Mouse (Mus musculus): ENCODE data around the gene 4930524J08Rik. TPM values are rescaled to one million over a fixed set of nuclear protein-coding genes. Genes with fewer than 3 reads are reported as not detected.

The 4930524J08Rik gene
- polyA plus RNA-seq, 1 experiment from 2014 or later: 1.9 TPM

DNA sequence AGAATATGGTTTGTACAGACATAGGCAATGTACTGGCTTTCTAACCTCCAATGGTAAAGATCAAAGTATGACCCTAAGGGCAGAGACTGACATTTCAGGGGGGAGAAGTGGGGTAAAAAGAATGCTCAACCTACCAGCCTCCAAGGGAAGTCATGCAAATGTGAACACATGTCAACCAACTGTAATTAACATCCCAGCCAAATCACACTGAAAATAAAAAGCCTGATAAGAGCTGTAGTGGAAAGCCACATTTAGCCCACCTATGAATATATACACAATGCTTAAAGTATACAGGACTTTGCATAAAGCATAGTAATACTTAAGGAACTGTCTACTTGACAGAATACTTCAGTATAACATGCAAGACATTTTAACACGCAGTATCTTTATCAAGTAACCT is 3.1 kb upstream of the 4930524J08Rik start:
- Histone ChIP-seq H3K9me3 (no peaks in the 10 kb centered on the region), H3K4me3 (peak overlapping the region; percentile 96), H3K4me1 (replicated peaks) (peaks cover 39% of the 10 kb centered on the region), H3K27ac (no peak overlapping the region), H3K36me3 (peaks cover 54% of the 10 kb centered on the region), H3K27me3 (ENCODE audit: insufficient read depth, poor library complexity, severe bottlenecking) (no peaks in the 10 kb centered on the region)
- DNase-seq (ENCODE audit: low spot score): no peak
- 80% methylated on average over 1 of the region's 1 CpGs for WGBS

DNA sequence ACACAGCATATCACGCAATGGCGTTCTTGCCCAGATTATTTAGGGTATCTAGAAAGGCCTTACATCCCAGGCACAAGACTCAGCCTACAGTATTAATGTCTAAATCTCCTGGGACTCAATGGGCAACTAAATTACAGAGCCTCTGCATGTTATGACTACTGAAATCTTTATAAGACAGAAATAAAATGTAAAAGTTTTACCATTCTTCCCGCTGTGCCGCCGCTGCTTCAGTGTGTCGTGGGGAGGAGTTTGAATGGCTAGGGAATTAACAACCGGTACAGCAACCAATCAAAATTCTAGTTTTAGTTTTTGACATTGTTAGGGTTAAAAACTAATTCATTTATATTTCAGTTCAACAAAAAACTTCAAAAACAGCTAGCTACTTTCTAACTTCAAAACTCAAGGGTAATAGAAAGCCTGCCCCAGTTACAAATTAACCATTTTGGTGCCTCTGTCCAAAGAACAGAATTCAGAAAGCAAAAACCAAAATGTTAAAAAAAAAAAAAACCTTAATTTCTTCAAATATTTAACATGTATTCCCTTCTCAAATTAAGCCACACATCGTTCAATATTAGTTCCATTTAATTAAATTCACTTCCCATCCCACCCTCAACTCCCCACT is 2.4 kb upstream of the 4930524J08Rik start:
- peaks cover 39% of the 10 kb centered on the region for H3K4me1 ChIP-seq (replicated peaks)
- no peak for DNase-seq (ENCODE audit: low spot score)
- peak overlapping the region; percentile 96 for H3K4me3 ChIP-seq
- 27% methylated on average over 8 of the region's 8 CpGs for WGBS
- H3K27ac ChIP-seq: peak overlapping the region; percentile 100
- H3K27me3 ChIP-seq (ENCODE audit: insufficient read depth, poor library complexity, severe bottlenecking): no peaks in the 10 kb centered on the region
- H3K9me3 ChIP-seq: no peaks in the 10 kb centered on the region
- peaks cover 48% of the 10 kb centered on the region for H3K36me3 ChIP-seq

DNA sequence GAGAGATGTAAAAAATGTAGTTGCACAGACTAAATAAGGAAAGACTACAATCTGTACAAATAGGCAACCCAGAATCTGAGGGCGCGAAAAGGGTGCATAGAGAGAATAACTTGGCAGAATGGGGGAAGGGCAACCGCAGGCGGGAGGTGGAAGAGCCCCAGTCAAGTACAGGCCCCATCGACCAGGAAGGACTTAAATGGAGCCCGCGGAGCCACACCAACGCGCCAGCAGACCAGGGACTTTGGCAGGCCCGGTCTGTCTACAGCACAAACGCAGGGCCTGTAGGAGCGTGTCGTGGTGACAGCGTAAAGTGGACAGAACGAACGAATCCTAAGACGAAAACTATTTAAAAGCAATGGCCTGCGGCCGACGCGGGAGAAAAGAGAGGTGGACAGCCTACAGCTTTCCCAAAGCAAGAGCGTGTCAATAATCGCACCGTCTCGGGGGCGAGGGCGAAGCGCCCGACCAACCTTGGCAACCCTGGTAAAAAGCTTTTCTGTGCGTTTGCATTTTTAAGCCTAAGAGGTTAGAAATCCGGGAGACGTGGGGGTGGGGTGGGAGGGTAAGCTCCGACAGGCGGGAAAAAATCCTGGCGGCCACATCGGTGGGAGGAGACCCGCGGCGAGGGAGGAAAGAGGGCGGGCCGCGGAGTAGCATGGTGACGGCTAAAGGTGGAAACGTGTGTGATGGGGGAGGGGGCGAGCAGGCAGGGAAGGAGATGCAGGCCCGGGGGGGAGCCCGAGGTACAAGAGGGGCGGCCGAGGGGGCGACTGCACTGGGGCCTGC is 1.2 kb upstream of the 4930524J08Rik start:
- H3K36me3 ChIP-seq: peaks cover 36% of the 10 kb centered on the region
- under 1% methylated on average over 46 of the region's 50 CpGs for WGBS
- DNase-seq (ENCODE audit: low spot score): peak; percentile 80

DNA sequence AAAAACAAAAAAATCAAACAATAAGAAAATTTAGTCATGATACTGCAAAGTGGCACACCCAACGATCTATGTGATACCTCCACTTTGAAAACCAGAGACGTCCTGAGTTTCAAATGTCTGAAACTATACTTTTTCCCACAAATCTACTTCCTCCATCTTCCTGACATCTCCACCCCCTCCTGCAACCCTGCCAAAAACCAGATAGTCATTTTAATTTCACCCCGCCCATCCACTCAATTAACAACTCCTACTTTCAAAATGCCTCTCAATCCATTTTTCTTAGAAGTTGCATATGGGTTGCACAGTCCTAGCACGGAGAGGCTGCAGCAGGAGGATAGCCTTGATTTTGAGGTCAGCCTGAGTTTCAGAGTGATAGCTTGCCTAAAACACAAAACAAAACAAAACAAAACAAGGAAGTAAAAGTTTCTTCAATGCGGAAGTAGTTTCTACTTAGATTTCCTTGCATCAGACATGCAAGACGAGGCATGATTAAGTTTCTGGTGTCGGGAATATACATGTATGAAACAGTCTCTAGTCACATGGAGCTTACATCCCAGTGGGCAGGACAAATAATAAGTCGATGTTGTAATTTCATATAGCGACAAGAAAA is 4.7 kb downstream of the 4930524J08Rik start:
- H3K4me1 ChIP-seq (replicated peaks): peaks cover 4% of the 10 kb centered on the region
- no peaks in the 10 kb centered on the region for H3K9me3 ChIP-seq
- WGBS: 92% methylated on average over 9 of the region's 9 CpGs
- H3K27me3 ChIP-seq (ENCODE audit: insufficient read depth, poor library complexity, severe bottlenecking): no peaks in the 10 kb centered on the region
- H3K36me3 ChIP-seq: peaks cover 6% of the 10 kb centered on the region
- no peak overlapping the region for H3K4me3 ChIP-seq
- H3K27ac ChIP-seq: no peak overlapping the region
- DNase-seq (ENCODE audit: low spot score): no peak

More for the DNA sequence above, 1.2 kb upstream of the 4930524J08Rik start:
- Histone ChIP-seq H3K4me3 (peak overlapping the region; percentile 96), H3K9me3 (no peaks in the 10 kb centered on the region), H3K27ac (peak overlapping the region; percentile 100), H3K4me1 (replicated peaks) (peaks cover 38% of the 10 kb centered on the region), H3K27me3 (ENCODE audit: insufficient read depth, poor library complexity, severe bottlenecking) (no peaks in the 10 kb centered on the region)

DNA sequence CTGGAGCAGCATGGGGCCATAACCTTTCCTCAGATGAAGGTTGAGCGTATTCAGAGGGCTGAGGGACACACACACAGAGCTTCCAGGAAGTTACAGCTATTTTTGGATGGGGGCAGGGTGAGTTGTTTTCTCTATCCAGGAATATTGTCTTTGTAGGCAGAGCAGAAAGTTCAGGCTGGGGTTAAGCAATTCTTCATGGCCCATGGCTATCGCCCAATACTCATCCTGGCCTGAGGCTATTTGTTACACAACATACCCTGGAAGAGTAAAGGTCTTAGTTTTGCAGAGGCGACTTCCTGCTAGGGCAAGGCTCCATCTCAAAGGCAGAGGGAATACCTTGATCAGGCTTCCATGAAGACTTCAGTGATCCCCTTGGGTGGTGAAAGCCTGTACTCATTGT is 15.3 kb downstream of the 4930524J08Rik start:
- 71% methylated on average over 3 of the region's 3 CpGs for WGBS
- H3K27me3 ChIP-seq (ENCODE audit: insufficient read depth, poor library complexity, severe bottlenecking): no peaks in the 10 kb centered on the region
- H3K4me1 ChIP-seq (replicated peaks): no peaks in the 10 kb centered on the region
- H3K4me3 ChIP-seq: no peak overlapping the region
- H3K9me3 ChIP-seq: peaks cover 3% of the 10 kb centered on the region; the same call in 1 of the 2 replicates
- H3K27ac ChIP-seq: no peak overlapping the region
- H3K36me3 ChIP-seq: no peaks in the 10 kb centered on the region
- no peak for DNase-seq (ENCODE audit: low spot score)

DNA sequence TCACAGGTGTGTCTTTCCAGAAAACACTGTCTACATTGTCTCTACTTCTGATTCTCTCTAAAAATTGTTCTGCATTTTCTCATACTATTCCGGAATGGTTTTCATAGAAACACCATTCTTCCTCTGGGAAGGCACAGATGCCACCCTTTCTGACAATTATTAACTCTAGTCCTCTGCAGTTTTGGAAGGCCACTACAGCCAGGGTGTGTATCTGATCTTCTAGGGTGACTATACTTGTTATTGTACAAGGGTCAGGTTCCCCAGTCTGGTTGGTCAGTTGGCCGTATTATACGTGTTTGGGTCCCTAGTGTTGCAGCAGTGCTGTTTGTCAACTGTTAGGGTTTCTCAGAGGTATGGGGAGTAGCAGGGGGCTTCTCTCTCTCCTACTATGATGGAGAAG is 15.8 kb downstream of the 4930524J08Rik start:
- Histone ChIP-seq H3K27me3 (ENCODE audit: insufficient read depth, poor library complexity, severe bottlenecking) (no peaks in the 10 kb centered on the region), H3K4me1 (replicated peaks) (no peaks in the 10 kb centered on the region), H3K4me3 (no peak overlapping the region), H3K36me3 (no peaks in the 10 kb centered on the region), H3K9me3 (peaks cover 3% of the 10 kb centered on the region; the same call in 1 of the 2 replicates), H3K27ac (no peak overlapping the region)
- 97% methylated on average over 3 of the region's 3 CpGs for WGBS
- DNase-seq (ENCODE audit: low spot score): no peak

DNA sequence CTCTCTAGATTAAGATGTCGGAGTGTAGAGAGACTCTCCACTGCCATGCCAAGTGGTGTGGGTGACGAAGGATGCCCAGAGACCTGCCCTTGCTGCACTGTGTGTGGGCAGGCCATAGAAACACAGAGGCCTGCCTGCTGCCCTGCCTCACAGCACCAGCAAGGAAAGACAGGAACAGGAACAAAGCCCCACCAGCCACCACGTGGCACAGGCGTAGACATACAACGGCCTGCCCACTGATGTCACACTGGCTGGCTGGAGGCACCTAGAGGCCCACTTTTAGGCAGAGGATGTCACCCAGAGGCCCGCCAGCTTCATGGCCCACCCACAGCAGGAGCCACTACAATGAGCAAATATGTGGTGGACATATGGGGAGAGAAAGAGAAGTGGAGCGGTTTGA is 21.2 kb downstream of the 4930524J08Rik start:
- no peak for DNase-seq (ENCODE audit: low spot score)
- H3K4me3 ChIP-seq: no peak overlapping the region
- no peaks in the 10 kb centered on the region for H3K36me3 ChIP-seq
- H3K27me3 ChIP-seq (ENCODE audit: insufficient read depth, poor library complexity, severe bottlenecking): no peaks in the 10 kb centered on the region
- peaks cover 3% of the 10 kb centered on the region; the same call in 1 of the 2 replicates for H3K9me3 ChIP-seq
- WGBS: 81% methylated on average over 7 of the region's 7 CpGs
- no peak overlapping the region for H3K27ac ChIP-seq
- H3K4me1 ChIP-seq (replicated peaks): peaks cover 8% of the 10 kb centered on the region

DNA sequence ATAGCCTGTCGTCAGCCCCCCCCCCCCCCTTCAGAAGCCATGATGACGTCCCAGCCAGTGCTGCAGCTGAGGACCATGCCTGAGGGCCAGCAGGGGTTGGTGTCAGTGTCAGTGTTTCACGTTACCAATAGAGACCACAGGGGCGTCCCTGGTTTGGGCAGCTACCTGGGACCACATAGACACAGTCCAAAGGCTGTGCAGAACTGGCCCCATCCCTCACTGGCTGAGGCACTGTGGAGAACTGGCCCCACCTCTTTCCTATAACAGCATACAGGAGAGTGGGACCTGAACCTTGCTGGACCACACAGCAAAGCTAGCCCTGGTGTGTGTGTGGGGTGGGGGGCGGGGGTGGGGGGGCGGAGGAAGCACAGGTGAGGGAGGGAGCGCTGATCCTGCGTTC is 21.6 kb downstream of the 4930524J08Rik start:
- no peak for DNase-seq (ENCODE audit: low spot score)
- no peaks in the 10 kb centered on the region for H3K36me3 ChIP-seq
- H3K4me1 ChIP-seq (replicated peaks): peaks cover 8% of the 10 kb centered on the region
- 48% methylated on average over 8 of the region's 8 CpGs for WGBS
- H3K4me3 ChIP-seq: no peak overlapping the region
- H3K9me3 ChIP-seq: peaks cover 3% of the 10 kb centered on the region; the same call in 1 of the 2 replicates
- H3K27me3 ChIP-seq (ENCODE audit: insufficient read depth, poor library complexity, severe bottlenecking): no peaks in the 10 kb centered on the region
- H3K27ac ChIP-seq: no peak overlapping the region

DNA sequence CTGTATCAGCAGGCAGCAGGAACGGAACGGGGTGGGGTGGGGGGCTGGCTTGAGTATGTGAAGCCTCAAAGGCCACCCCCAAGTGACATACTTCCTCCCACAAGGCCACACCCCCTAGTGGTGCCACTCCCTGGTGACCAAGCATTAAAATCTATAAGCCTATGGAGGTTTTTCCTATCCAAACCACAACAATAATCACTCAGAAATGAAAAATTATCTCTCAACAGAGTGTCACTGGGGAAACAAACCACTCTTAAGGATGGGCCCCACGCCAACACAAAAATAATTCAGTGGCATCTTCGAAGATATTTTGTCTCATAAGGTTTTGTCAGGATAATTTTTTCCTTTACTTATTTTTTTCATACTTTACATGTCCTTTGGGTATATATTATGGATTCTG is 25.0 kb downstream of the 4930524J08Rik start:
- Histone ChIP-seq H3K27ac (no peak overlapping the region), H3K27me3 (ENCODE audit: insufficient read depth, poor library complexity, severe bottlenecking) (no peaks in the 10 kb centered on the region), H3K9me3 (no peaks in the 10 kb centered on the region), H3K4me1 (replicated peaks) (peaks cover 8% of the 10 kb centered on the region), H3K4me3 (no peak overlapping the region), H3K36me3 (no peaks in the 10 kb centered on the region)
- DNase-seq (ENCODE audit: low spot score): no peak
- 83% methylated on average over 4 of the region's 4 CpGs for WGBS

DNA sequence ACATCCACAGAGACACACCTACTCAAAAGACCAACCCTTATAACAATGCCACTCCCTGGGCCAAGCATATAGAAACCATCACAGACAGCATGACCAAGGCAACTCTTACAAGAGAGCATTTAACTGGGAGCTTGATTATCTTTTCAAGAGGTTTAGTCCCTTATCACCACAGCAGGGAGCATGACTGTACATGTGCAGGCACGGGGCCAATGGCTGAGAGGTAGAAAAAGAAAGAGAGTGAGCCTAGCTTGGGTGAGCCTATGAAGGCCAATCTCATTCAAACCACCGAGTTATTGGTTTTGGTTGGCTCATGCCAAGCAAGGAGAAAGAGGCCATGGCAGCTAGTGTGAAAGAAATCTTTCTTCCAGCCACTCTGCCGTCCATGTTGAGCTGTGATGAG is 26.6 kb downstream of the 4930524J08Rik start:
- no peaks in the 10 kb centered on the region for H3K27me3 ChIP-seq (ENCODE audit: insufficient read depth, poor library complexity, severe bottlenecking)
- peaks cover 8% of the 10 kb centered on the region for H3K4me1 ChIP-seq (replicated peaks)
- no peaks in the 10 kb centered on the region for H3K36me3 ChIP-seq
- DNase-seq (ENCODE audit: low spot score): no peak
- no peak overlapping the region for H3K4me3 ChIP-seq
- no peak overlapping the region for H3K27ac ChIP-seq
- no peaks in the 10 kb centered on the region for H3K9me3 ChIP-seq
- WGBS: 71% methylated on average over 3 of the region's 3 CpGs

DNA sequence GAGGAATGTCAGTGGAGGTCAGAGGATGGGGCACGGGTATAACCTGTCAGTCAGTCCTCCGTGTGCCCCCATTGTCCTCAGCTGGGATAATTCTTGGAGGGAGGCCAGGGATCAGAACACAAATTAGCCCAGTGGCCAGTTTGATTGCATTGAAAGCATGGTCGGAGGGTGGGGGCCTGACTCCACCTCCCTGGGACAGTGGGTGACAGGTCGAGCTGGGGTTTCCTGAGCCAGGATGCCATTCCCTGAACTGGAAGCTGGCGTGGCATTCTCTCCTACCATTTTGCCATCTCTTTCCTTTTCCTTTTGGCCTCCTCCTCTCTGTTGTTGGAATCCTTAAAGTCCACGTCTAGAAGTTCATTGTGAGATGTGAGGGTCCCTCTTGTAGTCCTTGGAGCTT is 27.0 kb downstream of the 4930524J08Rik start:
- H3K9me3 ChIP-seq: no peaks in the 10 kb centered on the region
- no peak for DNase-seq (ENCODE audit: low spot score)
- H3K36me3 ChIP-seq: no peaks in the 10 kb centered on the region
- 82% methylated on average over 6 of the region's 6 CpGs for WGBS
- H3K27ac ChIP-seq: no peak overlapping the region
- peaks cover 3% of the 10 kb centered on the region for H3K4me1 ChIP-seq (replicated peaks)
- no peaks in the 10 kb centered on the region for H3K27me3 ChIP-seq (ENCODE audit: insufficient read depth, poor library complexity, severe bottlenecking)
- H3K4me3 ChIP-seq: no peak overlapping the region

DNA sequence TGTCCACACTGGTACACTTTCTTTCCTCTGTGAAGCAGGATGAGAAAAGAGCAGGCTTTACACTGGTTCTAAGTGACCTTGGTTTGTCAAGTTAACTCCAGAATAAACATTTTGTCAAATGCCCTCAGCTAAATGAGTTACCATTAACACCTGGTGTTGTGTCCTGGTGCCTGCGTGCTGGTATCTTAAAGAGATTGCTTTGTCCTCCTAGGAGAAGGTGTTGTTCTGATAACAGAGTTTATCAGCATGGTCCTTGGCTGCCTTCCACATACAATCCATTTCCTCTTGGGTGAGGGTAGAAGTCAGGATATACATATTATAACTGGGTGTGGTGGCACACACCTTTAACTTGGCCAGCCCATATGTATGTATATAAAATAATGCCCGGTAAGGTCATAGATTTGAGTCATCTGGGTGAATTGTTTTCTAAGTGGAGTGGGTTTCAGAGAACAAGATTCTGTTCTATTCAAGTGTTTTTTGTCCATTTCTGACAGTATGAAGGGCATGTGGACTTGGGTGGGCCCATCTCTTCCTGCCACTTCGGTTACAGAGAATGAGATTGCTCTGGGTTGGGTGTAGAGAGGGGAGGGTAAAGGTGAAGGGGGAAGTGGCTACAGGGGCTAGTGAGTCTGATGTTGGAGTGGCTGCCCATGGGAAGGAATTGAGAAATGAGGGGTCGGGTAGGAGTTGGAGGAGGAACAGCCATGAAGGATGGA is 27.6 kb downstream of the 4930524J08Rik start:
- no peak overlapping the region for H3K4me3 ChIP-seq
- no peak overlapping the region for H3K27ac ChIP-seq
- H3K9me3 ChIP-seq: no peaks in the 10 kb centered on the region
- WGBS: 84% methylated on average over 4 of the region's 4 CpGs
- no peaks in the 10 kb centered on the region for H3K36me3 ChIP-seq
- DNase-seq (ENCODE audit: low spot score): no peak
- no peaks in the 10 kb centered on the region for H3K4me1 ChIP-seq (replicated peaks)
- no peaks in the 10 kb centered on the region for H3K27me3 ChIP-seq (ENCODE audit: insufficient read depth, poor library complexity, severe bottlenecking)

DNA sequence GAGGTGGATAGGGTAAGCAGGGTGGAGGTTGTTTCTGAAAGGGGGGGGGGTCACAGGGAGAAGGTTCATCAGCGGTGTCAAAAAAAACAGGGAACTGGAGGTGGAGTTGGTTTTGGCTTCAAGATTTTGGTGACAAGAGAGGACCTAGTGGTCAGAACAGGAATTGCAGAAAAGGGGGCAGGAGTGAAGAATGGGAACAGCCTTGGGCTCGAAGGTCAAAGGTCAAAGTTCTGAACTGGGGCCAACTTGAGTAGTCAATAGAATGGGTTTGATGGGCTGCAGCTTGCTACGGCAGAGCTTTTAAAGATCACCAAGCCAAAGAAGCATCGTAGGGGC is 28.1 kb downstream of the 4930524J08Rik start:
- 79% methylated on average over 4 of the region's 4 CpGs for WGBS
- no peak overlapping the region for H3K27ac ChIP-seq
- DNase-seq (ENCODE audit: low spot score): no peak
- no peaks in the 10 kb centered on the region for H3K4me1 ChIP-seq (replicated peaks)
- H3K27me3 ChIP-seq (ENCODE audit: insufficient read depth, poor library complexity, severe bottlenecking): no peaks in the 10 kb centered on the region
- H3K9me3 ChIP-seq: no peaks in the 10 kb centered on the region
- H3K36me3 ChIP-seq: no peaks in the 10 kb centered on the region
- no peak overlapping the region for H3K4me3 ChIP-seq
